Mouse (Mus musculus): ENCODE results near the gene Cebpa. TPM values are rescaled to one million over a fixed set of nuclear protein-coding genes. Genes with fewer than 3 reads are reported as not detected.

The Cebpa gene
- polyA plus RNA-seq, 1 experiment from 2014 or later, result 0.90 TPM

GRCm38 (mm10) chr7:35113721-35114120, 5.4 kb upstream of the Cebpa start:
- Histone ChIP-seq H3K4me2 (ENCODE audit: low read depth, low read length) (no peak overlapping the region), H3K9ac (replicated peaks; ENCODE audit: low read length) (no peak overlapping the region), H3K36me3 (replicated peaks; ENCODE audit: control insufficient read depth, insufficient read depth, low read depth, low read length) (no peaks in the 10 kb centered on the region), H3K4me1 (ENCODE audit: control insufficient read depth, insufficient read depth, low read length) (no peaks in the 10 kb centered on the region), H3K27ac (replicated peaks; ENCODE audit: low read depth, low read length) (no peak overlapping the region), H3K4me3 (ENCODE audit: low read depth, low read length) (no peak overlapping the region), H3K9me3 (replicated peaks; ENCODE audit: control insufficient read depth, low read length) (no peaks in the 10 kb centered on the region), H3K27me3 (ENCODE audit: control insufficient read depth, insufficient read depth, low read length) (peaks cover 15% of the 10 kb centered on the region)
- ATAC-seq (replicated peaks; ENCODE audit: insufficient number of reproducible peaks, low FRiP score, low TSS enrichment, low read depth) (no peak), DNase-seq (ENCODE audit: low spot score) (no peak)
- 80% methylated on average over 5 of the region's 5 CpGs for WGBS

GRCm38 (mm10) chr7:35116524-35116923, 2.6 kb upstream of the Cebpa start:
- Histone ChIP-seq H3K4me2 (ENCODE audit: low read depth, low read length) (no peak overlapping the region), H3K4me3 (ENCODE audit: low read depth, low read length) (no peak overlapping the region), H3K27ac (replicated peaks; ENCODE audit: low read depth, low read length) (no peak overlapping the region), H3K9ac (replicated peaks; ENCODE audit: low read length) (no peak overlapping the region), H3K9me3 (replicated peaks; ENCODE audit: control insufficient read depth, low read length) (no peaks in the 10 kb centered on the region), H3K36me3 (replicated peaks; ENCODE audit: control insufficient read depth, insufficient read depth, low read depth, low read length) (no peaks in the 10 kb centered on the region), H3K27me3 (ENCODE audit: control insufficient read depth, insufficient read depth, low read length) (peaks cover 37% of the 10 kb centered on the region), H3K4me1 (ENCODE audit: control insufficient read depth, insufficient read depth, low read length) (peaks cover 7% of the 10 kb centered on the region)
- no peak for ATAC-seq (replicated peaks; ENCODE audit: insufficient number of reproducible peaks, low FRiP score, low TSS enrichment, low read depth)
- 57% methylated on average over 3 of the region's 3 CpGs for WGBS
- no peak for DNase-seq (ENCODE audit: low spot score)

- Histone ChIP-seq H3K4me2 (ENCODE audit: low read depth, low read length) (no peak overlapping the region), H3K36me3 (replicated peaks; ENCODE audit: control insufficient read depth, insufficient read depth, low read depth, low read length) (no peaks in the 10 kb centered on the region), H3K27me3 (ENCODE audit: control insufficient read depth, insufficient read depth, low read length) (peaks cover 41% of the 10 kb centered on the region), H3K4me1 (ENCODE audit: control insufficient read depth, insufficient read depth, low read length) (peaks cover 7% of the 10 kb centered on the region), H3K4me3 (ENCODE audit: low read depth, low read length) (no peak overlapping the region), H3K9me3 (replicated peaks; ENCODE audit: control insufficient read depth, low read length) (no peaks in the 10 kb centered on the region), H3K9ac (replicated peaks; ENCODE audit: low read length) (no peak overlapping the region), H3K27ac (replicated peaks; ENCODE audit: low read depth, low read length) (no peak overlapping the region)
- DNase-seq (ENCODE audit: low spot score) (no peak), ATAC-seq (replicated peaks; ENCODE audit: insufficient number of reproducible peaks, low FRiP score, low TSS enrichment, low read depth) (no peak)
- WGBS, result 25% methylated on average over 5 of the region's 5 CpGs
These were observed 2.0 kb upstream of the Cebpa start for GRCm38 (mm10) chr7:35117052-35117451.

GRCm38 (mm10) chr7:35117761-35118098, 1.4 kb upstream of the Cebpa start:
- H3K4me3 ChIP-seq (ENCODE audit: low read depth, low read length), result peak overlapping the region; percentile 50
- ATAC-seq (replicated peaks; ENCODE audit: insufficient number of reproducible peaks, low FRiP score, low TSS enrichment, low read depth) (no peak), DNase-seq (ENCODE audit: low spot score) (no peak)
- 0% methylated on average over 25 of the region's 25 CpGs for WGBS
- H3K27ac ChIP-seq (replicated peaks; ENCODE audit: low read depth, low read length), result no peak overlapping the region
- H3K4me1 ChIP-seq (ENCODE audit: control insufficient read depth, insufficient read depth, low read length), result peaks cover 7% of the 10 kb centered on the region
- no peaks in the 10 kb centered on the region for H3K36me3 ChIP-seq (replicated peaks; ENCODE audit: control insufficient read depth, insufficient read depth, low read depth, low read length)
- no peaks in the 10 kb centered on the region for H3K9me3 ChIP-seq (replicated peaks; ENCODE audit: control insufficient read depth, low read length)
- peaks cover 48% of the 10 kb centered on the region for H3K27me3 ChIP-seq (ENCODE audit: control insufficient read depth, insufficient read depth, low read length)
- H3K9ac ChIP-seq (replicated peaks; ENCODE audit: low read length), result peak overlapping the region; percentile 39
- H3K4me2 ChIP-seq (ENCODE audit: low read depth, low read length), result peak overlapping the region; percentile 96

- under 1% methylated on average over 49 of the region's 49 CpGs for WGBS
- H3K27me3 ChIP-seq (ENCODE audit: control insufficient read depth, insufficient read depth, low read length), result peaks cover 48% of the 10 kb centered on the region
- DNase-seq (ENCODE audit: low spot score) (peak; percentile 90), ATAC-seq (replicated peaks; ENCODE audit: insufficient number of reproducible peaks, low FRiP score, low TSS enrichment, low read depth) (peak; percentile 53; the same call in 1 of the 2 replicates)
- peak overlapping the region; percentile 61 for H3K9ac ChIP-seq (replicated peaks; ENCODE audit: low read length)
- no peak overlapping the region for H3K27ac ChIP-seq (replicated peaks; ENCODE audit: low read depth, low read length)
- peaks cover 7% of the 10 kb centered on the region for H3K4me1 ChIP-seq (ENCODE audit: control insufficient read depth, insufficient read depth, low read length)
- peak overlapping the region; percentile 50 for H3K4me3 ChIP-seq (ENCODE audit: low read depth, low read length)
- no peaks in the 10 kb centered on the region for H3K36me3 ChIP-seq (replicated peaks; ENCODE audit: control insufficient read depth, insufficient read depth, low read depth, low read length)
- peak overlapping the region; percentile 96 for H3K4me2 ChIP-seq (ENCODE audit: low read depth, low read length)
- no peaks in the 10 kb centered on the region for H3K9me3 ChIP-seq (replicated peaks; ENCODE audit: control insufficient read depth, low read length)
These were observed 853 bp upstream of the Cebpa start for GRCm38 (mm10) chr7:35118099-35118781.

GRCm38 (mm10) chr7:35119506-35120145, 533 bp downstream of the Cebpa start:
- Histone ChIP-seq H3K9ac (replicated peaks; ENCODE audit: low read length) (peak overlapping the region; percentile 60), H3K36me3 (replicated peaks; ENCODE audit: control insufficient read depth, insufficient read depth, low read depth, low read length) (no peaks in the 10 kb centered on the region), H3K9me3 (replicated peaks; ENCODE audit: control insufficient read depth, low read length) (no peaks in the 10 kb centered on the region), H3K4me1 (ENCODE audit: control insufficient read depth, insufficient read depth, low read length) (peaks cover 7% of the 10 kb centered on the region), H3K27me3 (ENCODE audit: control insufficient read depth, insufficient read depth, low read length) (peaks cover 48% of the 10 kb centered on the region), H3K4me2 (ENCODE audit: low read depth, low read length) (peak overlapping the region; percentile 96), H3K27ac (replicated peaks; ENCODE audit: low read depth, low read length) (no peak overlapping the region), H3K4me3 (ENCODE audit: low read depth, low read length) (peak overlapping the region; percentile 50)
- DNase-seq (ENCODE audit: low spot score), result no peak
- ATAC-seq (replicated peaks; ENCODE audit: insufficient number of reproducible peaks, low FRiP score, low TSS enrichment, low read depth), result 0 out of 2 replicates have a peak, but pooled peaks have one; percentile 22
- under 1% methylated on average over 67 of the region's 83 CpGs for WGBS

GRCm38 (mm10) chr7:35120146-35120691, 1.1 kb downstream of the Cebpa start:
- Histone ChIP-seq H3K4me2 (ENCODE audit: low read depth, low read length) (peak overlapping the region; percentile 96), H3K9ac (replicated peaks; ENCODE audit: low read length) (peak overlapping the region; percentile 60), H3K4me1 (ENCODE audit: control insufficient read depth, insufficient read depth, low read length) (peaks cover 7% of the 10 kb centered on the region), H3K9me3 (replicated peaks; ENCODE audit: control insufficient read depth, low read length) (no peaks in the 10 kb centered on the region), H3K4me3 (ENCODE audit: low read depth, low read length) (peak overlapping the region; percentile 50), H3K27ac (replicated peaks; ENCODE audit: low read depth, low read length) (no peak overlapping the region), H3K27me3 (ENCODE audit: control insufficient read depth, insufficient read depth, low read length) (peaks cover 48% of the 10 kb centered on the region), H3K36me3 (replicated peaks; ENCODE audit: control insufficient read depth, insufficient read depth, low read depth, low read length) (no peaks in the 10 kb centered on the region)
- ATAC-seq (replicated peaks; ENCODE audit: insufficient number of reproducible peaks, low FRiP score, low TSS enrichment, low read depth), result no peak
- WGBS, result under 1% methylated on average over 51 of the region's 53 CpGs
- DNase-seq (ENCODE audit: low spot score), result peak; percentile 14

GRCm38 (mm10) chr7:35121150-35121549, 2.1 kb downstream of the Cebpa start:
- DNase-seq (ENCODE audit: low spot score) (no peak), ATAC-seq (replicated peaks; ENCODE audit: insufficient number of reproducible peaks, low FRiP score, low TSS enrichment, low read depth) (no peak)
- no peaks in the 10 kb centered on the region for H3K36me3 ChIP-seq (replicated peaks; ENCODE audit: control insufficient read depth, insufficient read depth, low read depth, low read length)
- 26% methylated on average over 8 of the region's 8 CpGs for WGBS
- peak overlapping the region; percentile 50; the same call in 1 of the 2 replicates for H3K4me3 ChIP-seq (ENCODE audit: low read depth, low read length)
- H3K9ac ChIP-seq (replicated peaks; ENCODE audit: low read length), result no peak overlapping the region
- no peak overlapping the region for H3K27ac ChIP-seq (replicated peaks; ENCODE audit: low read depth, low read length)
- no peaks in the 10 kb centered on the region for H3K9me3 ChIP-seq (replicated peaks; ENCODE audit: control insufficient read depth, low read length)
- no peak overlapping the region for H3K4me2 ChIP-seq (ENCODE audit: low read depth, low read length)
- H3K27me3 ChIP-seq (ENCODE audit: control insufficient read depth, insufficient read depth, low read length), result peaks cover 48% of the 10 kb centered on the region
- H3K4me1 ChIP-seq (ENCODE audit: control insufficient read depth, insufficient read depth, low read length), result peaks cover 7% of the 10 kb centered on the region

Data from embryonic facial prominence, embryonic 11.5 days (tissue).